Mouse (Mus musculus): ENCODE results near the gene Ubp1. TPM values are rescaled to one million over a fixed set of nuclear protein-coding genes. Genes with fewer than 3 reads are reported as not detected.

Gene Ubp1
- total and polyA plus RNA-seq, 3 experiments = 42.0 to 73.4 (median 51.1) TPM

GRCm38 (mm10) chr9:114026261-114026934 is 95.7 kb downstream of the Ubp1 start (continued):
- TF ChIP-seq MAFK (IDR thresholded peaks at IDR 0.05; ENCODE audit: insufficient replicate concordance, low read length) (no peak), ZC3H11A (IDR thresholded peaks at IDR 0.05; ENCODE audit: low read depth, low read length) (no peak), GABPA (IDR thresholded peaks at IDR 0.05; ENCODE audit: insufficient replicate concordance, low read depth, low read length) (no peak), JUN (IDR thresholded peaks at IDR 0.05; ENCODE audit: insufficient read depth, low read depth, low read length) (no peak), CHD2 (IDR thresholded peaks at IDR 0.05; ENCODE audit: low read length) (no peak), ZKSCAN1 (IDR thresholded peaks at IDR 0.05; ENCODE audit: borderline replicate concordance, low read depth, low read length) (no peak), ZMIZ1 (IDR thresholded peaks at IDR 0.05; ENCODE audit: low read depth, low read length) (no peak), JUND (conservative IDR thresholded peaks at IDR 0.05; ENCODE audit: low read depth, low read length) (no peak), USF1 (IDR thresholded peaks at IDR 0.05; ENCODE audit: low read depth, low read length) (peak; percentile 89), MEF2A (IDR thresholded peaks at IDR 0.05; ENCODE audit: borderline replicate concordance, low read depth, low read length) (no peak), HCFC1 (IDR thresholded peaks at IDR 0.05; ENCODE audit: low read depth, low read length) (no peak), RCOR1 (conservative IDR thresholded peaks at IDR 0.05; ENCODE audit: low read depth, low read length) (no peak)

Other genes with a start within 250 kb of the Ubp1 start
- 29.4 and 29.5 TPM in 2 replicates for gene Pdcd6ip, start 222.7 kb upstream of the Ubp1 start, total RNA-seq (2012; rRNA removed)
- 23.3 and 25.9 TPM in 2 replicates for gene Pdcd6ip, start 222.7 kb upstream of the Ubp1 start, total RNA-seq (2014; rRNA removed)
- gene Pdcd6ip, start 222.7 kb upstream of the Ubp1 start, polyA plus RNA-seq (2012; ENCODE audit: insufficient read length, low read depth) = 75.3 and 75.6 TPM in 2 replicates
- gene Clasp2, start 189.5 kb upstream of the Ubp1 start, total RNA-seq (2012; rRNA removed) = 29.8 and 32.4 TPM in 2 replicates
- gene Clasp2, start 189.5 kb upstream of the Ubp1 start, total RNA-seq (2014; rRNA removed) = 23.9 and 25.9 TPM in 2 replicates
- 24.9 and 27.0 TPM in 2 replicates for gene Clasp2, start 189.5 kb upstream of the Ubp1 start, polyA plus RNA-seq (2012; ENCODE audit: insufficient read length, low read depth)
- gene Fbxl2, start 115.3 kb downstream of the Ubp1 start, total RNA-seq (2012; rRNA removed) = 0.84 and 1.1 TPM in 2 replicates
- gene Fbxl2, start 115.3 kb downstream of the Ubp1 start, total RNA-seq (2014; rRNA removed) = 0.54 and 0.65 TPM in 2 replicates
- 0.81 and 1.0 TPM in 2 replicates for gene Fbxl2, start 115.3 kb downstream of the Ubp1 start, polyA plus RNA-seq (2012; ENCODE audit: insufficient read length, low read depth)
- gene Susd5, start 126.2 kb downstream of the Ubp1 start, total RNA-seq (2012; rRNA removed) = 0.04 TPM in 1 of 2 replicates, not detected in the other
- not detected in 2 replicates for gene Susd5, start 126.2 kb downstream of the Ubp1 start, total RNA-seq (2014; rRNA removed)
- not detected in 2 replicates for gene Susd5, start 126.2 kb downstream of the Ubp1 start, polyA plus RNA-seq (2012; ENCODE audit: insufficient read length, low read depth)

All from CH12.LX (cell line).